Mouse (Mus musculus): ENCODE measurements around the gene Kbtbd12.

DNA sequence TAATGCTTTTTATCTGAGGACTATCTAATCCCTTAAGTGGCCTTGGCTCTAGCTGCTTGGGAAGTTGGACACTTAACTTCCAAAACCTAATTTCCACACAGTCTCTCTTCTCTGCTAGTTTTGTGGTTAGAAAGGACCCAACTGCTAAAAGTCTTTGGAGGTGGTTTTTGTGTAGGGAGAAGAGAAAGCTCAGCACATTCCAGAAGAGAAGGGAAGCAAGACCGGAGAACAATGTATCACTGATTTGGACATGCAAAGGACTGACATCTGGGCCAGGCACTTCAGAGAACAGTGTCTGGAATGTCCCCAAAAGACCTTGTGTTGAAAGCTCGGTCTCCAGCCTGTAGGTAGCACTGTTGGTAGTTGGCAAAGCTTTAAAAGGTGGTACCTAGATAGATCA is 40.0 kb upstream of the Kbtbd12 start:
- no peak for TF ChIP-seq POLR2A (IDR thresholded peaks at IDR 0.05; ENCODE audit: borderline replicate concordance, control insufficient read depth, low read depth, low read length)
- TF ChIP-seq CTCF (IDR thresholded peaks at IDR 0.05; ENCODE audit: control insufficient read depth, insufficient read depth, low read length), result no peak

All from bone marrow, adult 2 months (tissue).